Mouse (Mus musculus) myocyte (in vitro differentiated cells): ENCODE results near the gene Gm28038. TPM values are rescaled to one million over a fixed set of nuclear protein-coding genes. Genes with fewer than 3 reads are reported as not detected.

Experiments used
- H3K27me3 ChIP-seq: one replicate; pipeline ENCODE4 v1.6.1; 2011; ENCODE audit not compliant: control insufficient read depth, insufficient read depth, insufficient read length
- H3K36me3 ChIP-seq: one replicate; pipeline ENCODE4 v1.6.1; 2011; ENCODE audit not compliant: control insufficient read depth, insufficient read depth
- H3K4me2 ChIP-seq: one replicate; pipeline ENCODE4 v1.6.1; 2011; ENCODE audit warnings: low read depth, control low read depth
- H3K4me3 ChIP-seq: one replicate; pipeline ENCODE4 v1.5.1; 2011; ENCODE audit warnings: mild to moderate bottlenecking, control low read depth, moderate library complexity
- H3K79me2 ChIP-seq: one replicate; pipeline ENCODE4 v1.6.1; 2011; ENCODE audit not compliant: control insufficient read depth, insufficient read depth
- H3ac ChIP-seq: one replicate; pipeline ENCODE4 v1.6.1; 2011; ENCODE audit not compliant: control insufficient read depth, insufficient read length
- CEBPB ChIP-seq: IDR thresholded peaks from 2 replicates; pipeline ENCODE4 v1.6.1; 2011; ENCODE audit warnings: mild to moderate bottlenecking, moderate library complexity; ENCODE audit not compliant: poor library complexity, insufficient read depth, severe bottlenecking
- E2F4 ChIP-seq: IDR thresholded peaks from one replicate; pipeline ENCODE4 v1.6.1; 2011; ENCODE audit warnings: mild to moderate bottlenecking, control low read depth, moderate library complexity; ENCODE audit not compliant: insufficient read depth
- MAX ChIP-seq: IDR thresholded peaks from one replicate; pipeline ENCODE4 v1.6.1; 2011; ENCODE audit warnings: low read depth, mild to moderate bottlenecking, control low read depth
- MYOD1 ChIP-seq, 3 experiments: IDR thresholded peaks; one replicate each; pipeline ENCODE4 v1.6.1; 2011; ENCODE audit warnings: control low read depth in 2 of 3, low read depth in 2 of 3, mild to moderate bottlenecking in 2 of 3, moderate library complexity in 1 of 3; ENCODE audit not compliant: insufficient read length in 2 of 3, control insufficient read depth in 1 of 3
- MYOG ChIP-seq, 3 experiments: IDR thresholded peaks; one replicate each; pipeline ENCODE4 v1.6.1; 2011; ENCODE audit warnings: control low read depth in 2 of 3, low read depth in 2 of 3, mild to moderate bottlenecking in 2 of 3; ENCODE audit not compliant: insufficient read length in 2 of 3, control insufficient read depth in 1 of 3, insufficient read depth in 1 of 3
- POLR2A ChIP-seq: IDR thresholded peaks from one replicate; pipeline ENCODE4 v1.6.1; 2011; ENCODE audit warnings: low read depth, mild to moderate bottlenecking, control low read depth, moderate library complexity; ENCODE audit not compliant: insufficient read length
- POLR2AphosphoS2 ChIP-seq: IDR thresholded peaks from one replicate; pipeline ENCODE4 v1.6.1; 2011; ENCODE audit warnings: low read depth, control low read depth; ENCODE audit not compliant: insufficient read length
- REST ChIP-seq: IDR thresholded peaks from one replicate; pipeline ENCODE4 v1.6.1; 2011; ENCODE audit warnings: mild to moderate bottlenecking, control low read depth, moderate library complexity; ENCODE audit not compliant: insufficient read depth, insufficient read length
- SRF ChIP-seq: IDR thresholded peaks from one replicate; pipeline ENCODE4 v1.6.1; 2011; ENCODE audit warnings: low read depth; ENCODE audit not compliant: control insufficient read depth, insufficient read length
- TCF12 ChIP-seq: IDR thresholded peaks from one replicate; pipeline ENCODE4 v1.6.1; 2011; ENCODE audit warnings: mild to moderate bottlenecking, control low read depth; ENCODE audit not compliant: poor library complexity, insufficient read depth, severe bottlenecking
- TCF3 ChIP-seq: IDR thresholded peaks from one replicate; pipeline ENCODE4 v1.6.1; 2011; ENCODE audit warnings: low read depth, control low read depth; ENCODE audit not compliant: insufficient read length
- USF1 ChIP-seq: IDR thresholded peaks from one replicate; pipeline ENCODE4 v1.6.1; 2011; ENCODE audit warnings: low read depth, mild to moderate bottlenecking, control low read depth, moderate library complexity
- polyA plus RNA-seq: library from polyadenylated mRNA; unstranded; fragments of >200 nt; fragmentation: generic; extraction: Trizol; gene quantifications from one replicate; pipeline ENCODE4 v1.2.1, GENCODE M21; 2012; ENCODE audit warnings: missing spikeins

Gene Gm28038
- polyA plus RNA-seq, result not detected

GRCm38 (mm10) chr2:30280743-30281142 lies at the start of gene Gm28038:
Gene Gm28038 (plus strand): TSS chr2:30281043.
- Histone ChIP-seq H3K4me3 (no peak within 1 kb of the TSS), H3K27me3 (no peaks in the 10 kb centered on the region), H3K79me2 (peaks cover 16% of the 10 kb centered on the region), H3K36me3 (no peaks in the 10 kb centered on the region), H3ac (no peak within 1 kb of the TSS), H3K4me2 (no peak within 1 kb of the TSS)
- no peak for TF ChIP-seq TCF12
- TF ChIP-seq POLR2AphosphoS2, result peak; percentile 25

GRCm38 (mm10) chr2:30235593-30235992 lies 45.2 kb upstream of the Gm28038 start:
- TF ChIP-seq E2F4, result no peak
- no peak for TF ChIP-seq TCF3
- TF ChIP-seq CEBPB, result no peak
- Histone ChIP-seq H3ac (no peak overlapping the region), H3K4me2 (no peak overlapping the region), H3K36me3 (peaks cover under 1% of the 10 kb centered on the region), H3K4me3 (no peak overlapping the region), H3K79me2 (peaks cover 29% of the 10 kb centered on the region), H3K27me3 (no peaks in the 10 kb centered on the region)

- peak overlapping the region; percentile 96 for H3ac ChIP-seq
- H3K27me3 ChIP-seq, result no peaks in the 10 kb centered on the region
- TF ChIP-seq POLR2AphosphoS2 (no peak), POLR2A (peak; percentile 49)
- H3K4me3 ChIP-seq, result peak overlapping the region; percentile 78
- peak overlapping the region; percentile 95 for H3K4me2 ChIP-seq
- peaks cover 9% of the 10 kb centered on the region for H3K36me3 ChIP-seq
- H3K79me2 ChIP-seq, result peaks cover 39% of the 10 kb centered on the region
These were observed 44.2 kb upstream of the Gm28038 start for GRCm38 (mm10) chr2:30236426-30237198.

GRCm38 (mm10) chr2:30237199-30237880 lies 43.5 kb upstream of the Gm28038 start, which contains the start of gene Lrrc8a:
Gene Lrrc8a (plus strand): TSS chr2:30237715.
- peak within 1 kb of the TSS; percentile 95 for H3K4me2 ChIP-seq
- H3K27me3 ChIP-seq, result no peaks in the 10 kb centered on the region
- H3K79me2 ChIP-seq, result peaks cover 46% of the 10 kb centered on the region
- H3ac ChIP-seq, result peak within 1 kb of the TSS; percentile 96
- peaks cover 15% of the 10 kb centered on the region for H3K36me3 ChIP-seq
- peak within 1 kb of the TSS; percentile 78 for H3K4me3 ChIP-seq
- TF ChIP-seq POLR2AphosphoS2 (peak; percentile 58), TCF3 (no peak), MAX (peak; percentile 63), MYOD1 (IDR thresholded peaks at IDR 0.05; ENCODE audit: control insufficient read depth in 1 of 3, insufficient read length in 2 of 3, low read depth in 2 of 3) (no peak), SRF (peak; percentile 64), POLR2A (peak; percentile 53), REST (no peak), USF1 (peak; percentile 94)

GRCm38 (mm10) chr2:30237881-30238280 lies 43.0 kb upstream of the Gm28038 start:
- no peaks in the 10 kb centered on the region for H3K27me3 ChIP-seq

GRCm38 (mm10) chr2:30238906-30239465 lies 41.9 kb upstream of the Gm28038 start:
- TF ChIP-seq MAX (no peak), POLR2AphosphoS2 (no peak), REST (no peak), TCF3 (no peak), E2F4 (no peak), CEBPB (no peak), USF1 (no peak), MYOD1 (IDR thresholded peaks at IDR 0.05; ENCODE audit: control insufficient read depth in 1 of 3, insufficient read length in 2 of 3, low read depth in 2 of 3) (no peak)
- Histone ChIP-seq H3K4me3 (peak overlapping the region; percentile 78), H3K27me3 (no peaks in the 10 kb centered on the region), H3K4me2 (peak overlapping the region; percentile 94), H3ac (peak overlapping the region; percentile 96), H3K36me3 (peaks cover 15% of the 10 kb centered on the region), H3K79me2 (peaks cover 59% of the 10 kb centered on the region)

More at GRCm38 (mm10) chr2:30237881-30238280, 43.0 kb upstream of the Gm28038 start:
- TF ChIP-seq CEBPB (no peak), MYOG (IDR thresholded peaks at IDR 0.05; ENCODE audit: control insufficient read depth in 1 of 3, insufficient read depth in 1 of 3, insufficient read length in 2 of 3, low read depth in 2 of 3) (peak in 1 of 3 experiments; percentile 3)
- Histone ChIP-seq H3K4me3 (peak overlapping the region; percentile 78), H3ac (peak overlapping the region; percentile 96), H3K36me3 (peaks cover 15% of the 10 kb centered on the region), H3K79me2 (peaks cover 49% of the 10 kb centered on the region), H3K4me2 (peak overlapping the region; percentile 94)
